Mouse (Mus musculus) limb, embryonic 14.5 days (tissue): ENCODE data around the gene Atxn7l3. TPM values are rescaled to one million over a fixed set of nuclear protein-coding genes. Genes with fewer than 3 reads are reported as not detected.

Experiments used
- ATAC-seq: fragments of 200-750 bp; cut with Nextera tagmentation; 2 replicates; pipeline ENCODE4 v1.8.0; 2017; ENCODE audit warnings: low read depth, moderate number of reproducible peaks, moderate TSS enrichment; ENCODE audit not compliant: low FRiP score
- DNase-seq: peaks from one replicate; pipeline ENCODE4 v3.0.0-alpha.2; 2015; ENCODE audit warnings: low spot score
- H3K27ac ChIP-seq: fragments of 300-500 bp; sonication (generic); replicated peaks from 2 replicates; pipeline ENCODE4 v1.5.1; 2014; ENCODE audit warnings: low read depth, mild to moderate bottlenecking, low read length, moderate library complexity, mixed read lengths
- H3K27me3 ChIP-seq: fragments of 300-500 bp; sonication (generic); 2 replicates; pipeline ENCODE4 v1.6.1; 2014; ENCODE audit warnings: low read length, mixed read lengths; ENCODE audit not compliant: control insufficient read depth, insufficient read depth
- H3K36me3 ChIP-seq: fragments of 300-500 bp; sonication (generic); 2 replicates; pipeline ENCODE4 v1.6.1; 2014; ENCODE audit warnings: mild to moderate bottlenecking, low read length, moderate library complexity, mixed read lengths; ENCODE audit not compliant: control insufficient read depth, insufficient read depth
- H3K4me1 ChIP-seq: fragments of 300-500 bp; sonication (generic); 2 replicates; pipeline ENCODE4 v1.6.1; 2014; ENCODE audit warnings: antibody characterized with exemption, low read length, mixed read lengths; ENCODE audit not compliant: control insufficient read depth, insufficient read depth
- H3K4me2 ChIP-seq: fragments of 300-500 bp; sonication (generic); replicated peaks from 2 replicates; pipeline ENCODE4 v1.6.1; 2014; ENCODE audit warnings: low read depth, mild to moderate bottlenecking, low read length, moderate library complexity; ENCODE audit not compliant: severe bottlenecking
- H3K4me3 ChIP-seq: fragments of 300-500 bp; sonication (generic); replicated peaks from 2 replicates; pipeline ENCODE4 v1.5.1; 2014; ENCODE audit warnings: low read length
- H3K9ac ChIP-seq: fragments of 300-500 bp; sonication (generic); 2 replicates; pipeline ENCODE4 v1.6.1; 2014; ENCODE audit warnings: mild to moderate bottlenecking, low read depth, low read length, moderate library complexity; ENCODE audit not compliant: severe bottlenecking
- H3K9me3 ChIP-seq: fragments of 300-500 bp; sonication (generic); 2 replicates; pipeline ENCODE4 v1.6.1; 2016; ENCODE audit warnings: low read length; ENCODE audit not compliant: control insufficient read depth
- POLR2A ChIP-seq: fragments of 200-500 bp; IDR thresholded peaks from 2 replicates; pipeline ENCODE4 v1.8.0; 2012; ENCODE audit warnings: inconsistent platforms, mild to moderate bottlenecking, moderate library complexity, borderline replicate concordance; ENCODE audit not compliant: insufficient read depth, insufficient read length; ENCODE audit errors: extremely low read depth
- WGBS: fragments of 180-500 bp; shearing (Covaris S2); extraction: QIAGEN DNeasy Blood & Tissue Kit; methylation state at CpG from one replicate; pipeline ENCODE4 v1.1.7; 2014; 5-methylcytosine and 5-hydroxymethylcytosine counted together
- polyA plus RNA-seq, 2 experiments: library from polyadenylated mRNA; depleted of rRNA in 1 of 2; stranded (reverse) in 1 of 2; unstranded in 1 of 2; fragments of >200 nt; fragmentation: Nextera tagmentation in 1 of 2; extraction: Ambion mirVana in 1 of 2; gene quantifications; 2 replicates each; pipeline versions ENCODE4 v1.2.1 to v1.2.3; 2012 to 2014

The Atxn7l3 gene
- polyA plus RNA-seq, 2 experiments = 21.0 to 72.1 TPM

DNA sequence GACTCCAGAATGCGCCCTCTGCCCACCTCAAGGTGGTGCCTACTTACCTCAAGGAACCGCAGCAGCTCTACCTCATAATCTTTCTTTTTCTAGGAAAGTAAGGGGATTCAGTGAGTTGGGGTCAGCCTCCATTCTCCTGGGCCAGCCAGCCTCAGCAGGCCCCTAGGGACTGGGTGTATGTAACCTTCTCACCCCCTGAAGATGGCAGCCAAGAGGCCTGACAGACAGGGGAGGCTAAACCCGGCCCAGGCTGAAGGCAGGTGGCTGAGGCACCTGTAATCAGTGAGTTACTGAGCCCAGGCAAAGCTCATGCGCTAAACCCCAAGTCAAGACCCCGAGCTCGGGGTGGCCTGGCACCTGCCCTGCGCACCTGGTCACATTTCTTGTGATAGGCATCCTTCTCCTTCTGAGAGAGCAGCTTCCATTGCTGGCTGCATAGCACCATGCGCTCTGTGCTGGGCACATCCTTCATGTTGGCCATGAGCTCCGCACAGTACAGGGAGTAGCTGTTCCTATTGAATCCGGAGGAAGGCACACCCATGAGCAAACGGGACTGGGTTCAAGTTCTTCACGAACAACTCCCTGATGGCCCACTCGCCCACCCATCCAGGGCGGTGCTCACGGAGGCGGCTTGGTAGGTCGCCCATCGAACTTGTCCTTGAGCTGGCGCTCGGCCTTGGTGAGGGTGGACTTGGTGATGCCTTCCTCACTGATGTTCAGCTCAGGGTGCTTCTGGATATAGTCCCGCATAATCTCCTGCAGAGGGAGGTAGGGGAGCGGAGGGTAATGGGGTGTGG is 13.6 kb upstream of the Atxn7l3 start:
- Histone ChIP-seq H3K27ac (0 out of 2 replicates have a peak overlapping the region, but pooled peaks have one; percentile 19), H3K4me3 (peak overlapping the region; percentile 31; the same call in 1 of the 2 replicates), H3K4me2 (peak overlapping the region; percentile 48), H3K9ac (no peak overlapping the region), H3K36me3 (peaks cover 86% of the 10 kb centered on the region), H3K9me3 (no peaks in the 10 kb centered on the region), H3K27me3 (no peaks in the 10 kb centered on the region), H3K4me1 (peaks cover 12% of the 10 kb centered on the region)
- TF ChIP-seq POLR2A = no peak
- ATAC-seq = no peak
- WGBS = 87% methylated on average over 22 of the region's 22 CpGs
- no peak for DNase-seq

DNA sequence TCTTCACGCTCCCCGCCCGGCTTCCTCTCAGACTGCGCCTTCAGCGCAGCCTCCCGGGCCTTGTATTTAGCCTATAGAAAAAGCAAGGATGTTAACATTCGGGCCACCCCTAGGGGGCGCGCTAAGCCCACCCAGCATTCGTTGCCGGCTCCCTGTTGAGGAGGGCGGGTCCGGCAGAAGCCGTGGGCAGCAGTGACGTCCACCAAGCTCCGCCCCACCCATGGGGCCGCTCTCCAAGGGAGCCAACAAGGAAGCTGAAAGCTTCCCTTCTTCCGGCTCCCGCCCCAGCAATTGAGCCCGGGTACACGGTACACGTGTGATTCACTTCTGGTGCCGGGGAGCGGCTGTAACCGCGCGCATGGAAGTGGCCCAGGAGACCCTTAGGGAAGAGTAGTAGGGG is 12.5 kb upstream of the Atxn7l3 start:
- no peaks in the 10 kb centered on the region for H3K27me3 ChIP-seq
- peaks cover 12% of the 10 kb centered on the region for H3K4me1 ChIP-seq
- peak overlapping the region; percentile 31 for H3K4me3 ChIP-seq
- 0% methylated on average over 26 of the region's 27 CpGs for WGBS
- H3K36me3 ChIP-seq = peaks cover 75% of the 10 kb centered on the region
- peak overlapping the region; percentile 48 for H3K4me2 ChIP-seq
- 0 out of 2 replicates have a peak, but pooled peaks have one; percentile 28 for TF ChIP-seq POLR2A
- H3K27ac ChIP-seq = no peak overlapping the region
- H3K9ac ChIP-seq = peak overlapping the region; percentile 3; the same call in 1 of the 2 replicates
- ATAC-seq = peak; percentile 91
- DNase-seq = peak; percentile 98
- no peaks in the 10 kb centered on the region for H3K9me3 ChIP-seq

DNA sequence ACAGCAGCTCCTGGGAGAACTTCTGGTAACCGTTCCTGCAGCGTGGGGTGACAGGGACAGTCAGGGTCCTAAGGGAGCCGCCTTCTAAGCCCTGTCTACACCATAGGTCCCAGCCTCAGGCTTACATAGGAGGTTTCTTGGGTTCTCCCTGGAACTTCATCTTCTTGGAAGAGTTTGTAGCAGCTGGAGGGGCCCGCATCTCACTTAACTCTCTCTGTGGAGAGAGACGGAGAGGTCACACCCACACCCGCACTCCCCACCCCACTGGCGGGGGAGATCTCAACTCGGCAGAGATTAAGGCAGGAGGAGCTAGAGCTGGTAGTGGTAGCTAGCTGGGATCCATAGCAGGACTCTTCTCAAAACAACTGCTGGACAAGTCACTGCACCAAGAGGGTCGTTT is 11.7 kb upstream of the Atxn7l3 start:
- Histone ChIP-seq H3K9me3 (no peaks in the 10 kb centered on the region), H3K27me3 (no peaks in the 10 kb centered on the region), H3K4me1 (peaks cover 12% of the 10 kb centered on the region), H3K27ac (no peak overlapping the region), H3K36me3 (peaks cover 66% of the 10 kb centered on the region), H3K9ac (no peak overlapping the region), H3K4me2 (no peak overlapping the region), H3K4me3 (no peak overlapping the region)
- 86% methylated on average over 9 of the region's 9 CpGs for WGBS
- DNase-seq = no peak
- no peak for TF ChIP-seq POLR2A
- ATAC-seq = no peak

DNA sequence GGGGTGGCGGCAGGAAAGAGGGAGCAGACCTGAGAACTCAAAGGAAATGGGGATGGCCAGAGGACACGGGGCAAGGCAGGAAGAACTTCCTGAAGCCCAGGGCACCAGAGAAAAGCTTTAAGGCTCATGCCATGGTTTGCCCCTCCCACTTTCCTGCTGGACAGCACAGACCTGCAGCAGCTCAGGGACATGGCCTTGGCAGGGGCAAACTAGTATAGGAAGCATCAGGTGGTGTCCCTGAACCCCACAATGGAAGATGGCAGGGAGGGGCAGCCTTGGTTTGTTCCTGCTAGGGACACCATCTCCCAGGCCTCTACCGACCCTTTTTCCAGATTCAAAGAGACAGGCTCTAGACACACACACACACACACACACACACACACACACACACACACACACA is 8.9 kb upstream of the Atxn7l3 start:
- H3K27me3 ChIP-seq = no peaks in the 10 kb centered on the region
- DNase-seq (no peak), ATAC-seq (no peak)
- H3K36me3 ChIP-seq = peaks cover 43% of the 10 kb centered on the region
- H3K4me1 ChIP-seq = peaks cover 8% of the 10 kb centered on the region
- H3K27ac ChIP-seq = no peak overlapping the region
- H3K9ac ChIP-seq = no peak overlapping the region
- no peak overlapping the region for H3K4me3 ChIP-seq
- no peak for TF ChIP-seq POLR2A
- no peak overlapping the region for H3K4me2 ChIP-seq
- WGBS = 49% methylated on average over 3 of the region's 3 CpGs
- no peaks in the 10 kb centered on the region for H3K9me3 ChIP-seq

DNA sequence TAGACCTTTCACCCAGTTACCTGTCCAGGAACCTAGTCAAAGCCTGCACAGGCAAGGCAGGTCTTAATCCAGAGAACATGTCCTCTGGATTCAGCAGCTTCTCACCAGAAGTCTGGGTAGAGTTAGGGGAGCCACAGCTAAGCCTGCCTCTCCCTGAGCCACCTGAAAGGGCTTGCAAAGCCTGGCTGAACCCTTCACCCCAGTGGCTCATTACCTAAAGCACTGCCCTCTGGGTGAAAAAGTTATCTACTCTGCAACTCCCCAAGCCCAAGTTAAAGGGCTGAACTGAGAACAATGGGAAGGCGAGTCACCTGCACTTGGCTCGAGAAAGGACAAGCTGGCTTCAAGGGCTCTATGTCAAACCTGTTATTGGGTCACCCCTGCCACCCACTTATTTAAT is 7.7 kb upstream of the Atxn7l3 start:
- Histone ChIP-seq H3K27ac (no peak overlapping the region), H3K4me1 (no peaks in the 10 kb centered on the region), H3K9me3 (no peaks in the 10 kb centered on the region), H3K4me3 (no peak overlapping the region), H3K27me3 (no peaks in the 10 kb centered on the region), H3K4me2 (no peak overlapping the region), H3K36me3 (peaks cover 31% of the 10 kb centered on the region), H3K9ac (no peak overlapping the region)
- DNase-seq (no peak), ATAC-seq (no peak)
- no peak for TF ChIP-seq POLR2A
- 55% methylated on average over 2 of the region's 2 CpGs for WGBS
